Mouse (Mus musculus) lung, postnatal 0 days (tissue): ENCODE data around the gene 4933434E20Rik. TPM values are rescaled to one million over a fixed set of nuclear protein-coding genes. Genes with fewer than 3 reads are reported as not detected.
A peak's percentile ranks its signal among the peaks of the same experiment; 100 is the strongest.

Experiments
- ATAC-seq: fragments of 200-750 bp; cut with Nextera tagmentation; 2 replicates; pipeline ENCODE4 v1.8.0; 2017; ENCODE audit warnings: moderate library complexity
- DNase-seq: peaks from one replicate; pipeline ENCODE4 v3.0.0-alpha.2; 2016; ENCODE audit warnings: low spot score
- H3K27ac ChIP-seq: fragments of 300-500 bp; sonication (generic); 2 replicates; pipeline ENCODE4 v1.5.1; 2014; ENCODE audit warnings: antibody characterized with exemption, mild to moderate bottlenecking, low read length, mixed read lengths
- H3K27me3 ChIP-seq: fragments of 300-500 bp; sonication (generic); replicated peaks from 2 replicates; pipeline ENCODE4 v1.6.1; 2014; ENCODE audit warnings: low read length, mixed read lengths; ENCODE audit not compliant: insufficient read depth
- H3K36me3 ChIP-seq: fragments of 300-500 bp; sonication (generic); 2 replicates; pipeline ENCODE4 v1.6.1; 2014; ENCODE audit warnings: low read length, mixed read lengths; ENCODE audit not compliant: insufficient read depth
- H3K4me1 ChIP-seq: fragments of 300-500 bp; sonication (generic); 2 replicates; pipeline ENCODE4 v1.6.1; 2014; ENCODE audit warnings: antibody characterized with exemption, low read depth, low read length, mixed read lengths; ENCODE audit not compliant: insufficient read depth
- H3K4me2 ChIP-seq: fragments of 300-500 bp; sonication (generic); replicated peaks from 2 replicates; pipeline ENCODE4 v1.6.1; 2014; ENCODE audit warnings: low read depth, mild to moderate bottlenecking, low read length, moderate library complexity, mixed read lengths
- H3K4me3 ChIP-seq: fragments of 300-500 bp; sonication (generic); 2 replicates; pipeline ENCODE4 v1.5.1; 2014; ENCODE audit warnings: low read depth, low read length
- H3K9ac ChIP-seq: fragments of 300-500 bp; sonication (generic); replicated peaks from 2 replicates; pipeline ENCODE4 v1.6.1; 2014; ENCODE audit warnings: low read depth, mild to moderate bottlenecking
- H3K9me3 ChIP-seq: fragments of 300-500 bp; sonication (generic); 2 replicates; pipeline ENCODE4 v1.6.1; 2016; ENCODE audit warnings: low read length, mixed read lengths
- CTCF ChIP-seq: IDR thresholded peaks from 2 replicates; pipeline ENCODE4 v1.5.1; 2016; ENCODE audit warnings: antibody characterized with exemption, mild to moderate bottlenecking
- EP300 ChIP-seq: IDR thresholded peaks from 2 replicates; pipeline ENCODE4 v1.6.1; 2016; ENCODE audit warnings: antibody characterized with exemption, mild to moderate bottlenecking, control low read depth
- WGBS: fragments of 180-500 bp; shearing (Covaris S2); extraction: QIAGEN DNeasy Blood & Tissue Kit; methylation state at CpG from one replicate; pipeline ENCODE4 v1.1.7; 2014; 5-methylcytosine and 5-hydroxymethylcytosine counted together
- polyA plus RNA-seq: library from polyadenylated mRNA; unstranded; fragments of >200 nt; fragmentation: Nextera tagmentation; extraction: Ambion mirVana; gene quantifications from 2 replicates; pipeline ENCODE4 v1.2.1, GENCODE M21; 2015

4933434E20Rik gene
- polyA plus RNA-seq, 1 experiment from 2014 or later = 144 TPM

GRCm38 (mm10) chr3:90049691-90050090 is 1.7 kb upstream of the 4933434E20Rik start:
- Histone ChIP-seq H3K4me3 (no peak overlapping the region), H3K4me1 (peaks cover 5% of the 10 kb centered on the region; the same call in 1 of the 2 replicates), H3K4me2 (no peak overlapping the region), H3K9me3 (no peaks in the 10 kb centered on the region), H3K36me3 (peaks cover 11% of the 10 kb centered on the region; the same call in 1 of the 2 replicates), H3K9ac (no peak overlapping the region), H3K27me3 (no peaks in the 10 kb centered on the region), H3K27ac (no peak overlapping the region)
- ATAC-seq (no peak), DNase-seq (peak; percentile 23)
- WGBS = 20% methylated on average over 3 of the region's 3 CpGs
- TF ChIP-seq CTCF (no peak), EP300 (no peak)

- Histone ChIP-seq H3K4me1 (peaks cover 5% of the 10 kb centered on the region; the same call in 1 of the 2 replicates), H3K4me3 (peak within 1 kb of the TSS; percentile 70), H3K9ac (peak within 1 kb of the TSS; percentile 91), H3K36me3 (peaks cover 7% of the 10 kb centered on the region; the same call in 1 of the 2 replicates), H3K27me3 (no peaks in the 10 kb centered on the region), H3K27ac (peak within 1 kb of the TSS; percentile 94), H3K4me2 (peak within 1 kb of the TSS; percentile 66), H3K9me3 (no peaks in the 10 kb centered on the region)
- peak; percentile 93 for ATAC-seq
- 1% methylated on average over 57 of the region's 81 CpGs for WGBS
- TF ChIP-seq CTCF (peak; percentile 49), EP300 (no peak)
- DNase-seq = peak; percentile 99
These were observed 1.2 kb downstream of the 4933434E20Rik start, which contains the start of gene Ubap2l for GRCm38 (mm10) chr3:90052351-90053241. Gene Ubap2l, minus strand, starts transcription at chr3:90052628.

GRCm38 (mm10) chr3:90061549-90061948 is 10.1 kb downstream of the 4933434E20Rik start:
- Histone ChIP-seq H3K4me1 (no peaks in the 10 kb centered on the region), H3K4me2 (no peak overlapping the region), H3K36me3 (peaks cover 12% of the 10 kb centered on the region; the same call in 1 of the 2 replicates), H3K27me3 (no peaks in the 10 kb centered on the region), H3K9ac (no peak overlapping the region), H3K9me3 (no peaks in the 10 kb centered on the region), H3K4me3 (no peak overlapping the region), H3K27ac (no peak overlapping the region)
- WGBS = 60% methylated on average over 6 of the region's 6 CpGs
- DNase-seq = peak; percentile 66
- peak; percentile 71 for TF ChIP-seq EP300
- TF ChIP-seq CTCF = no peak
- peak; percentile 77 for ATAC-seq

GRCm38 (mm10) chr3:90062539-90062938 is 11.1 kb downstream of the 4933434E20Rik start:
- H3K4me3 ChIP-seq = no peak overlapping the region
- 61% methylated on average over 2 of the region's 2 CpGs for WGBS
- H3K4me1 ChIP-seq = no peaks in the 10 kb centered on the region
- H3K27ac ChIP-seq = no peak overlapping the region
- no peaks in the 10 kb centered on the region for H3K27me3 ChIP-seq
- H3K4me2 ChIP-seq = no peak overlapping the region
- H3K9me3 ChIP-seq = no peaks in the 10 kb centered on the region
- ATAC-seq (no peak), DNase-seq (peak; percentile 16)
- H3K9ac ChIP-seq = no peak overlapping the region
- no peak for TF ChIP-seq EP300
- no peak for TF ChIP-seq CTCF
- peaks cover 12% of the 10 kb centered on the region; the same call in 1 of the 2 replicates for H3K36me3 ChIP-seq

GRCm38 (mm10) chr3:90064383-90064782 is 12.9 kb downstream of the 4933434E20Rik start:
- Histone ChIP-seq H3K9ac (no peak overlapping the region), H3K4me1 (no peaks in the 10 kb centered on the region), H3K36me3 (peaks cover 7% of the 10 kb centered on the region; the same call in 1 of the 2 replicates), H3K4me3 (no peak overlapping the region), H3K27me3 (no peaks in the 10 kb centered on the region), H3K4me2 (no peak overlapping the region), H3K9me3 (no peaks in the 10 kb centered on the region), H3K27ac (no peak overlapping the region)
- no peak for TF ChIP-seq EP300
- TF ChIP-seq CTCF = no peak
- DNase-seq = no peak
- no peak for ATAC-seq
- WGBS = 73% methylated on average over 3 of the region's 3 CpGs

- Histone ChIP-seq H3K9ac (no peak overlapping the region), H3K27me3 (no peaks in the 10 kb centered on the region), H3K9me3 (no peaks in the 10 kb centered on the region), H3K36me3 (peaks cover 7% of the 10 kb centered on the region; the same call in 1 of the 2 replicates), H3K4me2 (no peak overlapping the region), H3K4me3 (no peak overlapping the region), H3K4me1 (no peaks in the 10 kb centered on the region), H3K27ac (no peak overlapping the region)
- TF ChIP-seq CTCF = peak; percentile 88
- TF ChIP-seq EP300 = no peak
- WGBS = 54% methylated on average over 3 of the region's 3 CpGs
- peak; percentile 21; the same call in 1 of the 2 replicates for ATAC-seq
- DNase-seq = peak; percentile 65
These were observed 14.1 kb downstream of the 4933434E20Rik start for GRCm38 (mm10) chr3:90065553-90065952.
